Mouse (Mus musculus): Measurements from ENCODE around the gene Neurog1.

DNA sequence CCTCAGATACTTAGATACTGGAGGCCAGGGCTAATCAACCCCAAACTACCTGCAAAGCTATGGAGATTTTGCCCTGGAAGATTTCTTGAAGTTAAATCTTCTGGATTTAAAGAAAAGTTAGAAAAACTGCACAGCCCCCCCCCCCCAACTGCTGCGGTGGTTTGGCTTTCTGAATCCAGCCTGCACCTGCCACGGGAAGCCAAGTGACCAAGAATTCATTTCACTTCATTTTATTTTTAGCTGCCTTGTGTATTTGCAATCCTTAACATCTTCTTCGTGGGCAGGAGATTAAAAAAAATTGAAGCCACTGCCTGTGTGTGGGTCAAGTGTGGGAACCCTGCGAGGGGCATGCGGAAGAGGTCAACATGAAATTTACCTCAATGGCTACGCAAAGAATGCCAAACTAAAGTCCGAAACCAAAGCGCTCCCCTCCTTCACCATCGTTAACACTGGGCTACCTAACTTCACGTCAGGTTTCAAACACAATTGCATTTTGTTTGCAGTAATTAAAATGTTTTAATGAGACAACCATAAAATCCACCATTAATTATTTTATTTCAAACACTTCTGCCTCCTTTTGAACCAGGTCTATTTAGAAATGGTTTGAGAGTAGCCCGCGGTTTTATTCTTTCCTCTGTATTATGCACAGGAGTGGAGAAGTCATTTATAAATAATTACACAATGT lies 5.6 kb upstream of the Neurog1 start:
- TF ChIP-seq POLR2A (IDR thresholded peaks at IDR 0.05; ENCODE audit: control insufficient read depth, low read depth, low read length) (no peak), CTCF (IDR thresholded peaks at IDR 0.05; ENCODE audit: control insufficient read depth, insufficient read depth, insufficient replicate concordance, low read depth, low read length) (no peak)

All from testis, adult 2 months (tissue).